Mouse (Mus musculus): ENCODE results near the gene Gm28635.

DNA sequence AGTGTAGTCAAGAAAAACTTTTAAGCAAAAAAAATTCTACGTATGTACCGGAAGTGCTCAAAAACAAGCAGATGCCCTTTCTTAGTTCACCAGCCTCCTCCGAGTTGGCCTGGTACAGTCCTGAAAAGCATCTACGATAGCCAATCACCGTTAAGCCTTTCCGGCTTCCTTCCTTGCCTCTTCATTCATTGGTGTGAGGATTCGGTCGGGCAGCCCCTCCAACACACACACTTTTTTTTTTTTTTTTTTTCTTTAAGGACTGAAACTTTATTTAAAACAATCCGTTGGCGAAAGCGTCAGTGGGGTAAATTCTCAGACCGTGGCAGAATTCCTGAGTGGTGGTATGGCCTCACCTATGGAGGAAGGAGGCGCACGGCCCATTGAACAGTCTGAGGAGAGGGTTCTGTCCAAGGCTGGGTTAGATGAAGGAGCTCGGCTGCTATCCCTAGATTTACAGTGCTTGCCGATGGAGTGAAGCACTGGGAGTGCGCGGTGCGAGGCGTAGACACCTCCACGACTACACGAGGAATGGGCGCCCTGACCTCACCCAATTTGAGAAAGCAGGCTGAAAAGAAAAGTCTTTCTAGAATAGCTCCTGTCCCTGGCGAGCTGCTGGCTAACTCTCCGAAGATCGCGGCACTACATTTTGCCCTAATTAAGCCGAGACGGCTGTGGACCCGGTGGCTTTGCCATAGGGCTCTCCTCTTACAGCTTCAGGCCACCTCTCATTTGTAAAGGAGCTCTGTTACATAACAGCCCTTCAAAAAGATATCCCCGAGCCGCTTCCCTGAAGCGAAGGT is 37.9 kb upstream of the Gm28635 start:
- TF ChIP-seq CTCF (IDR thresholded peaks at IDR 0.05) (no peak), EP300 (IDR thresholded peaks at IDR 0.05; ENCODE audit: insufficient read depth, low read depth, low read length) (no peak)

All from heart, adult 2 months (tissue).